Mouse (Mus musculus) spleen, postnatal 14 days (tissue): ENCODE data around the gene Angptl8.
A peak's percentile ranks its signal among the peaks of the same experiment; 100 is the strongest.

Experiments used
- DNase-seq, 2 experiments: peaks; one replicate each; pipeline ENCODE4 v3.0.0; 2021 to 2022; ENCODE audit warnings: low spot score in 2 of 2

Gene Angptl8

GRCm38 (mm10) chr9:21816716-21817305 is 18.5 kb upstream of the Angptl8 start:
- DNase-seq, result no peak

- DNase-seq, result no peak
Observed at GRCm38 (mm10) chr9:21818125-21818524, 17.2 kb upstream of the Angptl8 start.

DNA sequence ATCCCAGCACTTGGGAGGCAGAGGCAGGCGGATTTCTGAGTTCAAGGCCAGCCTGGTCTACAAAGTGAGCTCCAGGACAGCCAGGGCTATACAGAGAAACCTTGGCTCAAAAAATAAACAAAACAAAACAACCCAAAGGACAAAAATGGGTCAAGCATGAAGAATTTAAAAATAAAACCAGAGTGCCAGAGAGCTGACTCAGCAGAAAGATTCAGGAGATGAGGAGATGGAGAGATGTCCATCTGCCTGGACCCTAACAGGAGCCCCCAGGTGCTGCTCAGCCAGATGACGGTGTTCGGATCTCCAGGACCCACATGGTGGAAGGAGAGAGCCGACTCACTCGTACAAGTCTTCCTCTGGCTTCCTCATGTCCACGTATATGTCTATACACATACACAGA is 16.7 kb upstream of the Angptl8 start:
- DNase-seq, result no peak

DNA sequence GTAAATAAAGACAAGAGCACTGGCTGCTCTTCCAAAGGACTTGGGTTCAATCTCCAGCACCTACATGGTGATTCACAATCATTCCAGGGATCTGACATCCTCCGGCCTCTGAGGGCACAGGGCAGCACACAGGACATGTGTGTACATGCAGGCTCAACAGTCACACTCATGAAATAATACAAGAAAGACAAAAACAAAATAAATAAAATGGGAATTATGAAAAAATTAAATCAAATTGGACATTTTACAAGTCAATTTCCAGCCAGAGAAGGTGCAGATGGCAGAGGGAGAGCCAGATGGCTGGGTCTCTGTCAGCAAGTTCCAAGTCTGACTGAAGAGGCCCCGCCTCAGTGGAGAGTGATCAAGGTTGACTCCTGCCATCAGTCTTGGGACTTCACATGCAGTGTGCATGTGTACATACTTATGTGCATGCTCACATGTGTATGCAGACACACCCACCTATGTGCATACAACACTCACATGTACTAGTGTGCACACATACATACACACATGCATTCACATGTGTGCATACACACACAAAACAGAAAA is 16.1 kb upstream of the Angptl8 start:
- no peak for DNase-seq

DNA sequence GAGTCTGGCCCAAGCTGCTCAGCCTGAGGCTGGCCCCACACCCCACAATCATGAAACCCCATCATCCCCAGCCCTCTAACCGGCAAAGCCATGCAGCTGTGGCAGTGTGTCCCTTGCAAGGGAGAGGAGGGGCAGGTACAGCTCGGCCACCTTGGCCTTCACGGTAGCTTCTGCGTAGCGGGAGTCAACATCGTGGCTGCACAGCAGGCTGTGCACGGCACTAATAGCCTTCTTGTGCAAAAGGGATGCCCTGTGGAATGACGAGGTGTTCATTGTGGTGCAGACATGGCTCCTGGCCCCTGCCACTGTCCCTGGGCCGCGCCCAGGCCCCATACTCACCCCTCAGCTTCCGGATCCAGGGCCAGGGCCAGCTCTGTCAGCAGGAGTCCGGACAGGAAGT is 15.1 kb upstream of the Angptl8 start:
- DNase-seq, result no peak

- no peak for DNase-seq
Observed at GRCm38 (mm10) chr9:21822686-21823085, 12.6 kb upstream of the Angptl8 start.

DNA sequence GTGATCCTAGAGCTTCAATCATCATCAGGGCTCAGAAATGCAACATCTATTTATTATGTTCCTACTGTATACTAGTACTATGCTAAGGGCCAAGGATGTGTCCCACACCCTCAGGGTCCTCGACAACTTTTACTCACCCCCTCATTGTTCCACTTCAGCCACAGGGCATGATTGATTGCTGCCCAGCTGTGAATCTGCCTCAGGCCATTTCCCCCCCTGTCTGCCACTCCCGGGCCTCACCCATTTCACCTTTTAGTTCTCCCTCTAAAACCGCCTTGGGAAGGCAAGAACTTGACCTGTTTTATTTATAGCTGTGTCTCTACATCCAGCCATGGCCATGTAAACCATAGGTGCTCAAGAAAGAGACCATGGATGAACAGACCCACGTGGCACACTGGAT is 11.4 kb upstream of the Angptl8 start:
- no peak for DNase-seq

GRCm38 (mm10) chr9:21824366-21824765 is 10.9 kb upstream of the Angptl8 start:
- DNase-seq, result no peak

DNA sequence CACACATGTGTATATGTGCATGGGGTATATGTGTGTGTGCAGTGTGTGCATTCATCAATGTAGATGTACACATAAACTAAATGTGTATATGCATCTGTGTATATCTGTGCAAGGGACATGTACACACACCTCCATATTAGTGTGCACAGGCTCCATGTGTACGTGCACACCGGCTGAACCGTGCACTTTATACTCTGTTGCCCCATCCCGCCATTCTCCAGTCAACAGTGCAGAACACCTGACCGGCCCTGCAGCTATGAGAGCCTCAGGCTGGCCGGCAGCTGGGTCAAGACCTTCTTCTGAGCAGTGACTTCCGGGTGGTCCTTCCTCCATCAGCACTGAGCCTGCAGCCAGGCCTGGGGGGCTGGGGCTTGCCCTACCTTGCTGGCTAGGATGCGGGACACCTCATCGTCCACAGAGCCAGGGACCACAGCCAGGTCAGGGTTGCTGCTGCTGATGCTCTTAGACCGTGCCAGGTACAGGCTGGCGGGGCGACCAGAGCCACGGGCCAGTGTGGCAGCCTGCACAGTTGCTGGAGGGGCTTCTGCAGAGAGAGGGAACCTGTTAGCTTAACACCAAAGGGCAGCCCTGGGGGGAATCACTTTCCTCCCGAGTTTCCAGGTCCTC is 5.4 kb upstream of the Angptl8 start:
- DNase-seq, result no peak

DNA sequence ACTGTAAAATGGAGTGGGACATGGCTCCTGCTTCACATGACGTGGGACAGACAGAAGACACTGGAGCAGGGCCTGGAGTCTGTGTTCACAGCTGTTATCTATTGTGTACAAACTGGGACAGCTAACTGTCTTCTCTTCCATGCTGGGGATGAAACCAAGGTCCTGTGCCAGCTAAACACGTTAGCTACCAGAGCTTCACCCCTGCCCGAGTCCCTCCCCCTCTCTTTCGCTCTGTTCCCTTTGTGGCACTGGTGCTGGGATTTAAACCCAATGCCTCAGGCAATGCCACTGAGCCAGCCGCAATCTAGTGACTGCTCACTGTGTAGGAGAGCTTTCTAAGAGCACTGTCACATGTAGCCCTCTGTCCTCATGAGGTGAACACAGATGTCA is 4.9 kb upstream of the Angptl8 start:
- DNase-seq, result no peak

DNA sequence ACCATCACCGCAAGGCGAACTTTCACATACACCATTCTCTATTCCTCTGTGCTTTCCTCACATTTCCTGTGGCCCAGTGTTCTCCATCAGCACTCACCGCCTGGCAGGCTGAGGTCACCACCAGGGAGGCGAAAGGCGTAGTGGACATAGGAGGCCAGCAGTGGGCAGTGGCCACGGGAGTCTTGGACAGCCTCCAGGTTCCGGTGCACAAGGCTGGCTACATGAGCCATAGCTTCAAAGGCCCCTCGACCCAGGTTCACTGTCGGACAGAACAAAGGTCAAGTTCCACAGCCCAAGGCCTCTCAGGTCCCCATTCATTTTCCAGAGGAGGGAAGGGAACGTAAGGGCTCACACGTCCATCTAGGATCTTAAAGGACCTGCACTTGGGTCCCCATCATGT is 4.4 kb upstream of the Angptl8 start:
- no peak for DNase-seq

DNA sequence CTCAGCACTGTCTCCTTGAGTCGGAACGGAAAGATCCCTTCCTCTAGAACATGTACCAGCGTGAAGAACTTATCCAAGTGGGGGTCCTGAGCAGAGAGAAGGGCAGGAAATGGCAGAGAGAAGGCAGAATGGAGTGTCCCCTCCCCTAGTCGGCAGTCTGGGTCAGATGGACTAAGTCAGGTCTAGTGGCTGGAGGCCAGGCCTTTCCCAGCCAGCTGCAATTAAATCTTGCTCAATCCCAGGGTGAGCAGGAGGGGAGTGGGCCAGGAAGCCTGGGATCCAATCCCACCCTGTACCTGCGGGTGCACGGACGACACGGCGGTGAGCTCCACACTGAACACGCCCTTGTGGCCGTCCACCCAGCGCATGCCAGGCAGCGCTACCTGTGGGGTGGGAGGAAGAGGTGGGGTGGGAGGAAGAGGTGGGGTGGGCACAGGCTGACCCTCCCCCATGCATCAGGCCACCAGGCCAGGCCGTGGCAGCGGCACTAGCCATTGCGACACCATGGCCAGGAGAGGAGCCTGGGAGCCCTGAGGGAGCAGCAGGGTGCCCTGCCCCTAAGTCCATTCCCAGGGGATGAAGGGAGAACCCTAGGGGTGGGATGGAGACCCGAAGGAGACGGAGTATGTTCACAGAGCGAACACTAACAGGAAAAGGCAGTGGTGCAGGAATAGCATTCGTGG is 3.6 kb upstream of the Angptl8 start:
- DNase-seq, result no peak

GRCm38 (mm10) chr9:21837690-21838089 is 2.4 kb downstream of the Angptl8 start:
- no peak for DNase-seq

GRCm38 (mm10) chr9:21840115-21840787 is 4.9 kb downstream of the Angptl8 start:
- DNase-seq, result peak in 1 of 2 experiments; percentile 21

DNA sequence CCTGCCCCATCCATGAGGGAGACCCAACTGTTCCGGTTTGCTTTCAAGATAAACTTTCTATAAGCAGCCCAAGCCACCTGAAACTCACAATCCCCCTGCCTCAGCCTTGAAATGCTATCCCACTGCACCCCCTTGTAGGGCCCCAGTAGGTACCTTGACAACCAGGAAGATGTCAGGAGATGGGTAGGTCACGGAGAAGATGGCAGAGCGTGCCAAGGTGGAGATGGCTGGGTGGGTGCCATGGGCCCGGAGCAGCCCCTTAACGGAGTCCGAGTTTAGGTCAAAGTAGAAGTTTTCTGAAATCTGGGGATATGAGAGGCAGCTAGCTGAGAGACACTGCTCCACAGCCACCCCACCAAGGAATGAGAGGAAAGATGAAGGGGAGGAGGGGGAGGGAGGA is 6.0 kb downstream of the Angptl8 start:
- no peak for DNase-seq

- no peak for DNase-seq
Observed at GRCm38 (mm10) chr9:21842391-21842790, 7.1 kb downstream of the Angptl8 start.

- no peak for DNase-seq
Observed at GRCm38 (mm10) chr9:21843086-21843485, 7.8 kb downstream of the Angptl8 start.

DNA sequence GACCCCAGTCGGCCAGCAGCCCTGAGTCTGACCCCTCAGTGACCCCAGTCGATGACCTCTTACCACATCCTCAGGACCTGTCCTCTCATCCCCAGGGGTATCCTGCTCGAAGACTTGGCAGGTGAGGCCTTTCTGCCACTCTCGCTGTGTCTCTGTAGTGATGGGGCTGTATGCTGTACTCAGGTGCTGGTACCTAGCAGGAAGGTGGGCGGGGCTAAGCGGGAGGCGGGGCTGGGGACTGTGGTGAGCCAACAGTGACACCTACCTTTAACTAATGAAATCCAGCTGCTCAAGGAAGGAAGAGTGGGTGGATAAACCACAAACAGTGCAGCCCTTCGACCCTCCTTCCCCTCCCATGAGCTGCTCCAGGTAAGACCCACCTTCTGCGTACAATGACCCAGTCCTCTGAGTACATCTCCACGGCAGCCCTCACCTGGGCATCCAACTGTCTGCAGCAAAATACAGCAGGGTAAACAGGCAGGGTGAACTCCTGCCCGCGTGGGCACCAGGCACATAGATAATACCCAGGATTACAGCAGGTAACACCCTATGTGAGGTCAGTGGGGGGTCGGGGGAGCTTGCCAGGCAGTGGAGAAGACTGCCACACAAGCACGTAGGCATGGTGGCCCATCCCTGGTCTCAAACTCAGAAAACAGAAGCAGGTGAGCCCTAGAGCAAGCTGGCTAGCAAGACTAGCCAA is 10.2 kb downstream of the Angptl8 start:
- no peak for DNase-seq

DNA sequence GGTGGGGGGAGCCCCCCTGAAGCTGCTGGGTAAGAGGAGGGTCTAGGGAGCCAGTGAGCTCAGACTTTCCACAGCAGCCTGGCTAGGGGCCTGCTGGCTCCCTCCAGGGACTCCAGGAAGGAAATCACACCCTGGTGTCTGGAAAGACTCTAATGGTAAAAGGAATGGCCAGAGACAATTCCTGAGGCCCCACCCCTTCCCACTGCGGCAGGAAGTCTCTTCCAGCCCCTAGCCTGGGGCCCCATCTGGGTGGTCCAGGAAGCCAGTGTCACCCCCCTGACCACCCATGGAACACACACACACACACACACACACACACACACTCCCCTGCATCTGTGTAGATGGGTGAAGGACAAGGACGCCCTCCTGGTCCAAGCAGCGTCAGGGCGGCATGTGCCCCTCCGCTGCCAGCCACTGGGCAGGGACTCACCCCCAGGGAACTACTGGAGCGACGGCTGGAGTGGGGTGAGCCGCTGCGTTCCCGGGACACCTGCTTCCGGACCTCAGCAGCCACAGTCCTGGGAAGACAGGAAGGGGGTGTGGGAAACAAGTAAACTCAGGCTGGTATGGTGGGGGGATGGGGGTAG is 11.5 kb downstream of the Angptl8 start:
- no peak for DNase-seq

DNA sequence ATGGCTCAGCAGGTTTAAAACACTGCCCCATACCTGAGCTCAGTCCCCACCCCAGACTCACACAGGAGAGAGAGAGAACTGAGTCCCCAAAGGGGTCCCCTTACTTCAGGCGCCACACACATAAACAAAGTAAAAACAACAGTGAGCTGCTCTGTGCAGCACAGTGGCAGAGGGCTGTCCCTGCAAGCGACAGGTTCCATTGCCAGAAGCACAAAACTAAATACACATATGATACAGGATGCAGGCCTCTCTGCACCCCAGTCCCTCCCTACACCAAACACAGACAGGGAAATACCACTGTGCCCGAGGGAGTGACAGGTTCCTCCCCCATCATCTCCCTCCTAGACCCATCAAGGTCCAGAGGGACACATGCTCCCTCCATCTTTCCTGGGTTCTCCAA is 12.1 kb downstream of the Angptl8 start:
- DNase-seq, result no peak

- DNase-seq, result no peak
Observed at GRCm38 (mm10) chr9:21847926-21848325, 12.6 kb downstream of the Angptl8 start.
